Mouse (Mus musculus) testis, adult 2 months (tissue): Measurements from ENCODE around the gene Zfp536.

Source experiments
- CTCF ChIP-seq: fragments of 200-500 bp; IDR thresholded peaks from 2 replicates; pipeline ENCODE4 v1.5.1; 2012; ENCODE audit warnings: low read depth, mild to moderate bottlenecking, inconsistent platforms, low read length, moderate library complexity; ENCODE audit not compliant: control insufficient read depth, insufficient read depth, insufficient replicate concordance
- POLR2A ChIP-seq: fragments of 200-500 bp; IDR thresholded peaks from 2 replicates; pipeline ENCODE4 v1.6.1; 2012; ENCODE audit warnings: low read depth, mild to moderate bottlenecking, inconsistent platforms, low read length, moderate library complexity; ENCODE audit not compliant: control insufficient read depth

DNA sequence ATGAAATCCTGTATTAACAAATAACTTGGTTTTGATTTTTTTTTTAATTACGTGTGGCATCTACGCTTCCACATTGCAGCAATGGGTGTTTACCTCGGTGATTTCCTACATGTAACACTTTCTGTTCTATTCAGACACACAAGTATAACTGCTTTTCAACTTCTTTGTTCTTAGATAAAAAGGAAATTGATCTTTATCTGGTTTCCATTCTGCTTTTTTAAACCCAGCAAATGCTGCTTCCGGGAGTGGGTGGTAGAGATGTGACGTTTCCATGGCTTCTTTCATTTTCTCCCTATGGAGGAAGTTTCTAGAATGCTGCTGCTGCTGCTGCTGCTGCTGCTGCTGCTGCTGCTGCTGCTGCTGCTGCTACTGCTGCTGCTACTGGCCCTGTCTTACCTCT is 283.1 kb downstream of the Zfp536 start:
- TF ChIP-seq CTCF, result no peak
- TF ChIP-seq POLR2A, result no peak
